Mouse (Mus musculus) heart, embryonic 12.5 days (tissue): Measurements from ENCODE around the gene Scd1. TPM values are rescaled to one million over a fixed set of nuclear protein-coding genes. Genes with fewer than 3 reads are reported as not detected.

Source experiments
- ATAC-seq: fragments of 200-750 bp; cut with Nextera tagmentation; 2 replicates; pipeline ENCODE4 v1.8.0; 2017; ENCODE audit warnings: moderate TSS enrichment, moderate library complexity; ENCODE audit not compliant: insufficient number of reproducible peaks, low FRiP score
- H3K27ac ChIP-seq: fragments of 300-500 bp; sonication (generic); 2 replicates; pipeline ENCODE4 v1.5.1; 2016; ENCODE audit warnings: mild to moderate bottlenecking, moderate library complexity; ENCODE audit not compliant: poor library complexity, severe bottlenecking
- H3K27me3 ChIP-seq: fragments of 300-500 bp; sonication (generic); replicated peaks from 2 replicates; pipeline ENCODE4 v1.6.1; 2016; ENCODE audit warnings: mild to moderate bottlenecking, moderate library complexity
- H3K36me3 ChIP-seq: fragments of 300-500 bp; sonication (generic); 2 replicates; pipeline ENCODE4 v1.6.1; 2016; ENCODE audit warnings: mild to moderate bottlenecking, moderate library complexity
- H3K4me1 ChIP-seq: fragments of 300-500 bp; sonication (generic); replicated peaks from 2 replicates; pipeline ENCODE4 v1.6.1; 2016; ENCODE audit warnings: mild to moderate bottlenecking
- H3K4me2 ChIP-seq: fragments of 300-500 bp; sonication (generic); 2 replicates; pipeline ENCODE4 v1.6.1; 2016; ENCODE audit warnings: mild to moderate bottlenecking, moderate library complexity
- H3K4me3 ChIP-seq: fragments of 300-500 bp; sonication (generic); 2 replicates; pipeline ENCODE4 v1.5.1; 2016; ENCODE audit warnings: mild to moderate bottlenecking
- H3K9ac ChIP-seq: fragments of 300-500 bp; sonication (generic); 2 replicates; pipeline ENCODE4 v1.6.1; 2016; ENCODE audit warnings: mild to moderate bottlenecking, moderate library complexity
- H3K9me3 ChIP-seq: fragments of 300-500 bp; sonication (generic); replicated peaks from 2 replicates; pipeline ENCODE4 v1.6.1; 2016; ENCODE audit warnings: mild to moderate bottlenecking, moderate library complexity
- WGBS: fragments of 180-500 bp; shearing (Covaris S2); methylation state at CpG from one replicate; pipeline ENCODE4 v1.1.7; 2016; 5-methylcytosine and 5-hydroxymethylcytosine counted together
- polyA plus RNA-seq: library from polyadenylated mRNA; unstranded; fragments of >200 nt; fragmentation: Nextera tagmentation; extraction: Ambion mirVana; gene quantifications from 2 replicates; pipeline ENCODE4 v1.2.1, GENCODE M21; 2016

Gene Scd1
- 1.1 and 1.2 TPM in 2 replicates for polyA plus RNA-seq

DNA sequence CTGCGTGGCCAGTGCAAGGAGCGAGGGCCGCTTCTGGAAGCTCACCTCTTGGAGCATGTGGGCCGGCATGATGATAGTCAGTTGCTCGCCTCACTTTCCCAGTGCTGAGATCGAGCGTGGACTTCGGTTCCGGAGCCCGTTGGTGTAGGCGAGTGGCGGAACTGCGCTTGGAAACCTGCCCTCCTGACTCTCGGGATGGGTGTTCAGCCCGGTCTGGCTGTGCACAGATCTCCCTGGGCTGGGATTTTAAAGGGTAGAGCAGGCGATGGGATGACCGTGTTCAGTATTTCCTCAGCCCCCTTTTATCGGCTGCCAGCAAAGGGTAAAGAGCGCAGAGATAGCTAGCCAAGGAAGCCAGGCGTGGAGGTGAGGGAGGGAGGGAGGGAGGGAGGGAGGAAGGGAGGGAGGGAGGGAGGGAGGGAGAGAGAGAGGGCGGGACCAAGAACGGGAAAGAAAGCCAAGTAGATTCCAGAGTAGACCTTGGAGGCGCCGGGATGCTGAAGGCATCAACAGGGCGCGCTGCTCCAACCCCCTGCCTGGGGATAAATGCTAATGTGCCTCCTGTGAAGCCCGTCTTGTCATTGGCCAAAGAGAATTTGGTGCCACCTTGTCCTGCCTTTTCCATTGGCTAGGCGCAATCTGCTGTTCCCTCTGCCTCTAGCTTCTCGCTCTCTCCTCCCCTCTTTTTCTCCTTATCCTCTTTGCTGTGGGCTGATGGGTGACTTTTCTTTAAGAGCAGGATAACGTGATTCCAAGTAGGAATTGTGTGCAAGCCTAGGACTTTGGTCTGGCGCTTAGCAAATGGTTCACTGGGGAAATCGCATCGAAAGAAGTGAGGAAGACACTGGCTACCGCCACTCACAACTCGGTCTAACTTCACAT is at the start of gene Scd1:
Scd1 (minus strand) TSS at position 539 of the 882 bp plus-strand sequence.
- Histone ChIP-seq H3K27ac (no peak within 1 kb of the TSS), H3K27me3 (peaks cover 24% of the 10 kb centered on the region), H3K4me2 (peak within 1 kb of the TSS; percentile 81), H3K4me3 (peak within 1 kb of the TSS; percentile 47), H3K9me3 (no peaks in the 10 kb centered on the region), H3K9ac (peak within 1 kb of the TSS; percentile 26), H3K4me1 (peaks cover 9% of the 10 kb centered on the region; the same call in 1 of the 2 replicates), H3K36me3 (no peaks in the 10 kb centered on the region)
- under 1% methylated on average over 34 of the region's 35 CpGs for WGBS
- peak; percentile 79 for ATAC-seq

DNA sequence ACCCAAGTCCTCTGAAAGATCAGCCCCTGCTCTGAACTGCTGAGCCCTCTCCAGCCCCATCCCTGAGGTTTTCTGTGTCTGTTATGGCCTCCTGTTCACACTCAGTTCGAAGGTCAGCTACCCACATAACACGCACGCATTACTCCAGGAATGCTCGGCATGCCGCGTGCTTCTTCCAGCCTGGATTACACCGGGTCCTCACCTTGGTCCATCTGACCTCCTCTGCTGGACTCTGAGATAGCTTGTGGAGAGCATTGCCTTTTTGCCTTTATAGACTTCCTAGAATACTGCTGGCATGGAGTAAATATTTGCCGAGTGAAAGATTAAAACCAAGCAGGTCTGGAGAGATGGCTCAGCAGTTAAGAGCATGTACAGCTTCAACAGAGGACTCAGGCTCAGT is 47.7 kb upstream of the Scd1 start:
- H3K4me2 ChIP-seq = no peak overlapping the region
- 0 out of 2 replicates have a peak, but pooled peaks cover 3% of the 10 kb centered on the region for H3K4me1 ChIP-seq
- H3K36me3 ChIP-seq = no peaks in the 10 kb centered on the region
- no peak overlapping the region for H3K9ac ChIP-seq
- H3K9me3 ChIP-seq = no peaks in the 10 kb centered on the region
- no peak overlapping the region for H3K27ac ChIP-seq
- no peaks in the 10 kb centered on the region for H3K27me3 ChIP-seq
- H3K4me3 ChIP-seq = no peak overlapping the region
- 74% methylated on average over 8 of the region's 8 CpGs for WGBS
- ATAC-seq = no peak

DNA sequence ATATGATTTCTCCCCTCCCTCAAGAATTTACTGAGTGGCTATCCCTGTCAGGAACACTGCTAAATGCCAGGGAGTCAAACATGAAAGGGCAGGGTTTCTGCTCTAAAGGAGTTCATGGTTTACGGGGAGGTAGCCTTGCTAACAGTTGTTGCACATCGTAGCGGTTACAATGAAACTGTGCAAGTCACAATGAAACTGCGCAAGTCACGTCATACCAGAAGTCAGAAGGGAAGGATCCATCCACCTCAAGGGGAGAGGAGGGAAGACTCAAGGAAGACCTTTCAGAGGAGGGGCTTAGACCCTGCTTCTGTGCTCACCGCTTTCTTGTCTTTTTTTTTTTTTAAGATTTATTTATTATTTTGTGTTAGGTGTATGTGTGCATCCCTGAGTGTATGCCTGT is 47.2 kb upstream of the Scd1 start:
- ATAC-seq = no peak
- Histone ChIP-seq H3K9ac (no peak overlapping the region), H3K27ac (no peak overlapping the region), H3K9me3 (no peaks in the 10 kb centered on the region), H3K27me3 (no peaks in the 10 kb centered on the region), H3K36me3 (no peaks in the 10 kb centered on the region), H3K4me3 (no peak overlapping the region), H3K4me2 (no peak overlapping the region), H3K4me1 (0 out of 2 replicates have a peak, but pooled peaks cover 3% of the 10 kb centered on the region)
- WGBS = 83% methylated on average over 6 of the region's 6 CpGs

DNA sequence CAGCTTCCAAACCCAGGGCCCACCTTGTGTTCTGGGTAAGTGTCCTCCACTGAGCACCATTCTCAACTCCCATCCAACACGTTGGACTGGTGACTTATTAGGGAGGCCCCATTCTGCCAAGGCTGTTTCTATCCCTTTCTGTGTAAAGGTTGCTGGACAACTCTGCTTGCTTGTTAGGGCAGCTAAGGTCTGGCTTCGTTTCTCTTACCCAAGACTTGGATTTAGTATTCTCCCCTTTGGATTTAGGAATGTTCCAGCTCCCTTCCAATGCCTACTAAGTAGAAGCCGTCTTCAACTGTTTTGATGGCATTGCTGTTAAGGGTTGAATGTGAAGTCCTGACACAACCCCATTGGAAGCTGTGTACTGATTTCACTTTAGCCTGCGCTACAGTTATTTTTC is 40.2 kb upstream of the Scd1 start:
- peaks cover 7% of the 10 kb centered on the region; the same call in 1 of the 2 replicates for H3K27me3 ChIP-seq
- no peak overlapping the region for H3K27ac ChIP-seq
- no peaks in the 10 kb centered on the region for H3K9me3 ChIP-seq
- H3K9ac ChIP-seq = no peak overlapping the region
- H3K4me3 ChIP-seq = no peak overlapping the region
- ATAC-seq = no peak
- no peak overlapping the region for H3K4me2 ChIP-seq
- 80% methylated on average over 4 of the region's 4 CpGs for WGBS
- no peaks in the 10 kb centered on the region for H3K4me1 ChIP-seq
- no peaks in the 10 kb centered on the region for H3K36me3 ChIP-seq

DNA sequence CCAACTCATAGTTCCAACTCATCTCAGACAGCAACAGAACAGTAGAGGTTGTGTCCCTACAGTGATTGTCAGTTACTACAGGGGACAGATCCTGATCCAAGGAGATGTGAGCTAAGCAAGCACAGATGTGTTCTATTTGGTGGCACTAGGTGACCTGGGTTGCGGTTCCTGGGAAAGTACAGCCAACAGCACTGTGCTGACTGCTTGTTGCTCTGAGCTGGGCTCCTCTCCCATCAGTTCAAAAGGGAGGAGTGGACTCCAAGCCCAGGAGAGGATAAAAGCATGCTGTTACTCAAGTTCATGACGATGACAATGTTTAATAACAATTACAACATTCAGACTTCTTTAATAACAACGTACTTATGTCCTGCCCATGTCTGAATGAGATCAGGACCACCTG is 38.1 kb upstream of the Scd1 start:
- Histone ChIP-seq H3K4me1 (no peaks in the 10 kb centered on the region), H3K9ac (no peak overlapping the region), H3K4me3 (no peak overlapping the region), H3K4me2 (no peak overlapping the region), H3K9me3 (no peaks in the 10 kb centered on the region), H3K36me3 (no peaks in the 10 kb centered on the region), H3K27ac (no peak overlapping the region), H3K27me3 (peaks cover 7% of the 10 kb centered on the region; the same call in 1 of the 2 replicates)
- WGBS = 81% methylated on average over 3 of the region's 3 CpGs
- no peak for ATAC-seq

DNA sequence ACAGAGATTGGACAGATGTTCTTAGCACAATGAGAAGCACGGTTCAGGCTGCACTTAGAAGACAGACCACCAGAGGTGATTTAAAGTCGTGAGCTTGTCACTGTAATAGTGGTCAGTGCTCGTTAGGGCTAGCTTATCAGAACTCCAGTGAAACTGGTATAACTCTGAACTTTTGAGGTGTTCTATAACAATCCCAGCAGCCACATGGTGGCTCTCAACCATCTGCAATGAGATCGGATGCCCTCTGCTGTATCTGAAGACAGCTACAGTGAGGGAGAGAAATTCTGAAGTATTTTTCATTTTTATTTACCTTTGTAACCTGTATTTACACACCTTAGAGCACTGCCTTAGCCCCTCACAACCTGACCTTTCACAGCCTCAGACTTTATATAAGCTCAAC is 31.6 kb upstream of the Scd1 start:
- Histone ChIP-seq H3K36me3 (no peaks in the 10 kb centered on the region), H3K9ac (no peak overlapping the region), H3K4me1 (no peaks in the 10 kb centered on the region), H3K27me3 (0 out of 2 replicates have a peak, but pooled peaks cover 7% of the 10 kb centered on the region), H3K4me3 (no peak overlapping the region), H3K9me3 (no peaks in the 10 kb centered on the region), H3K4me2 (no peak overlapping the region), H3K27ac (no peak overlapping the region)
- ATAC-seq = no peak
- 35% methylated on average over 4 of the region's 4 CpGs for WGBS

DNA sequence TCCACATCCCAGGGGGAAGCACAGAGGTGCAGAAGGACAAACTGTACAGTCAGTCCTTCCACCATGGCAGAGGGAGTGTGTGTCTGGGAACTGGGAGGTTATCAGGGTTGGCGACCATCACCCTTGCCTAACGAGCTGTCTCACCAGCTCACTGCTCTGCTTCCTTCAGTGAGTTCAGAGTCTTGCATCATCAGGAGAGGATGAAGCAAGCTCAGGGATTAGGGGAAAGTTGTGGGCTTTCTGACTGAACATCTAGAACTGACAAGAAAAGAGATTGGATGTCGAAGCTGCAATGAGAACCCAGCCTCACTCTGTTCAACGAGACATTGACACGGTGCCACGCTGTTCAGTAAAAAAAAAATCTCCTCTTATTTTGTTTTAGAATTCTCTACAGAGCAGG is 30.3 kb upstream of the Scd1 start:
- no peak overlapping the region for H3K9ac ChIP-seq
- no peak for ATAC-seq
- H3K4me1 ChIP-seq = no peaks in the 10 kb centered on the region
- H3K4me2 ChIP-seq = no peak overlapping the region
- 0 out of 2 replicates have a peak, but pooled peaks cover under 1% of the 10 kb centered on the region for H3K27me3 ChIP-seq
- H3K27ac ChIP-seq = no peak overlapping the region
- H3K4me3 ChIP-seq = no peak overlapping the region
- H3K36me3 ChIP-seq = no peaks in the 10 kb centered on the region
- H3K9me3 ChIP-seq = no peaks in the 10 kb centered on the region
- WGBS = 64% methylated on average over 6 of the region's 6 CpGs

DNA sequence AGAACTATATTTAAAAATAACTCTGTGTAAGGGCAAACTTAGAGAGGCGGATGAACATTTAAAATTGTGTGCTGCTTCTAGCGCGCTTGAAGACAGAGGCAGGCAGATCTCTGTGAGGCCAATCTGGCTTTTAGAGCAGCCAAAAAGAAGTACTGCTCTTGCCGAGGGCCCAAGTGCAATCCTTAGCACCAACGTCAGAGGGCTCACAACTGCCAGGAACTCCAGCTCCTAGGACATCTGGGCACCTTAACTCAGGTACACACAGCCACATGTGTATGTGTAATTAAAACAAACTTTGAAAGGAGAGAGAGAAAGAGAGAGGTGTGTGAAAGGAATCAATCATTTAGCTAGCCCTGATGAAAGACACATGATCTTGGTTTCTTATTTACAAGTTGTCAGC is 24.4 kb upstream of the Scd1 start:
- no peak overlapping the region for H3K9ac ChIP-seq
- WGBS = 75% methylated on average over 5 of the region's 5 CpGs
- H3K27me3 ChIP-seq = no peaks in the 10 kb centered on the region; the same call in 1 of the 2 replicates
- no peaks in the 10 kb centered on the region for H3K4me1 ChIP-seq
- H3K27ac ChIP-seq = no peak overlapping the region
- ATAC-seq = no peak
- H3K4me3 ChIP-seq = no peak overlapping the region
- H3K4me2 ChIP-seq = no peak overlapping the region
- H3K36me3 ChIP-seq = no peaks in the 10 kb centered on the region
- no peaks in the 10 kb centered on the region for H3K9me3 ChIP-seq

DNA sequence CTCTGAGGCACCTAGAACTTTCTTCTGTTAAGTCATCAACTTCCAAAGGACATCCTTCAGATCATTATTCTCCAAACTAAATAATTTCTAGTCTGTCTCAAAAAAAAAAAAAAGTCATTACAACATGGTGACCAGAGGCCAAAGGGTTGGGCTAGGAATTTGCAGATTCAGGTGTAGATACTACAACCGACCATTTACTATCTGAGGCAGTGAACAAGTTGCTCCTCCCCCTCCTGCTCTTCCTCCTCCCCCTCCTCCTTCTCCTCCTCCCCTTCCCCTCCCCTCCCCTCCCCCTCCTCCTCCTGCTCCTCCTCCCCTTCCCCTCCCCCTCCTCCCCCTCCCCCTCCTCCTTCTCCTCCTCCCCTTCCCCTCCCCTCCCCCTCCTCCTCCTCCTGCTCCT is 20.0 kb upstream of the Scd1 start:
- Histone ChIP-seq H3K4me1 (no peaks in the 10 kb centered on the region), H3K36me3 (no peaks in the 10 kb centered on the region), H3K27me3 (peaks cover 4% of the 10 kb centered on the region; the same call in 1 of the 2 replicates), H3K27ac (no peak overlapping the region), H3K4me2 (no peak overlapping the region), H3K4me3 (no peak overlapping the region), H3K9me3 (no peaks in the 10 kb centered on the region), H3K9ac (no peak overlapping the region)
- 67% methylated on average over 1 of the region's 1 CpGs for WGBS
- ATAC-seq = no peak

DNA sequence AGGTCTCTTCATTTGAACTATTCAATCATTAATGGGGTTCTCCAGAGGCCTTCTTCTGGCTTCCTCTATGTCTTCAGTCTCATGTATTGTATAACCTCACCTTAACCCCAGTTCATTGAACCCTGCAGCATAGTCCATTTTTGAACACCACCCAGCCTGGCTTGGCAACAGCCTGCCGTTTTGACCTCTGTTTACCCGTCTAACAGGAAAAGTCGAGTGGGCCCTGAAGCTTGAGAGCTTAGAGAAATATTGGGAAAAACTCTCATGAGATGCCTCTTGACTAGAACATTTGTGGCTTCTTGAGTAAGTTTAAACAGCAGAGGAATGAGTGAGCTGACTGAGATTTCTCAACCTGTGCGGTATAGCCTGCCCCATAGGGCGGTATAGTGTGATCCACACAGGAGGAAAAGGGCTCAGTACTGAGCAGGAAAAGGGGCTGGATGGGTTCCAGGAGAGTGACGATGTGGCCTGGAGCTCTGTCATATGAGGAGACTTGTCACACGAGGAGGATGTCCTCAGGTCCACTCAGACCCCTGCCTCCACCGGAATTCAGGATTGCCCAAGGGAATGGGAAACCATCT is 14.5 kb upstream of the Scd1 start:
- no peaks in the 10 kb centered on the region for H3K9me3 ChIP-seq
- ATAC-seq = no peak
- H3K36me3 ChIP-seq = no peaks in the 10 kb centered on the region
- no peak overlapping the region for H3K4me3 ChIP-seq
- no peak overlapping the region for H3K9ac ChIP-seq
- no peak overlapping the region for H3K27ac ChIP-seq
- 70% methylated on average over 8 of the region's 8 CpGs for WGBS
- H3K4me2 ChIP-seq = no peak overlapping the region
- H3K27me3 ChIP-seq = peaks cover 20% of the 10 kb centered on the region
- H3K4me1 ChIP-seq = no peaks in the 10 kb centered on the region

DNA sequence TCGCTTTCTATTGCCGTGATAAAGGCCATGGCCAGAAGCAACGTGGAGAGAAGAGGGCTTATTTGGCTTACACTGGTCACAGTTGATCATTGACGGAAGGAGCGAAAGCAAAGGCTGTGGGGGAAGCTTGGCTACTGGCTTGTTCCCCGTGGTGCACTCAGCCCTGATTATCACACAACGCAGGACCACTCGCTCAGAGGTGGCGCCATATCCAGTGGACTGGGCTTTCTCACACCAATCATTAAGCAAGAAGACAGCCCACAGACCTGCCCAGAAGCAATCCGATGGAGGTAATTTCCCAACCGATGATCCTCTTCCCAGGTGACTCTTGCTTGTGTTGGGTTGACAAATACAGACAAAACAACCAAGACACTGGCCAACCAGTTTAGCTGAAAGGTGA is 11.9 kb upstream of the Scd1 start:
- no peaks in the 10 kb centered on the region for H3K9me3 ChIP-seq
- H3K4me1 ChIP-seq = no peaks in the 10 kb centered on the region
- 49% methylated on average over 11 of the region's 11 CpGs for WGBS
- H3K4me2 ChIP-seq = no peak overlapping the region
- no peak overlapping the region for H3K4me3 ChIP-seq
- no peak overlapping the region for H3K27ac ChIP-seq
- peaks cover 40% of the 10 kb centered on the region for H3K27me3 ChIP-seq
- ATAC-seq = no peak
- H3K9ac ChIP-seq = no peak overlapping the region
- no peaks in the 10 kb centered on the region for H3K36me3 ChIP-seq
